22 mouse cellular contexts compared by ENCODE assay signal in genomic region chr7:102541251-102541650, GRCm38 (mm10). TPM values are rescaled to one million over a fixed set of nuclear protein-coding genes. Genes with fewer than 3 reads are reported as not detected.
DNase-seq lines count a peak whose midpoint lies in the region; ATAC-seq lines count a peak whose summit lies in the region.
"Had no signal": no experiment of that assay in that cellular context is flagged by ENCODE, and none has a peak within 500 bp of the region (broad histone marks: within the 10 kb centered on the region; RNA-seq: fewer than 3 reads in every experiment).

No protein-coding gene starts in this region.

- no peaks in the 10 kb centered on the region for H3K36me3 ChIP-seq in forebrain, embryonic 12.5 days (replicated peaks)
- H3K36me3 ChIP-seq in liver, embryonic 12.5 days = no peaks in the 10 kb centered on the region
- H3K36me3 ChIP-seq: embryonic facial prominence, embryonic 13.5 days; heart, embryonic 12.5 days; hindbrain, embryonic 10.5 days had no signal

- H3K27me3 ChIP-seq in forebrain, embryonic 12.5 days = no peaks in the 10 kb centered on the region
- no peaks in the 10 kb centered on the region; the same call in 1 of the 2 replicates for H3K27me3 ChIP-seq in liver, embryonic 12.5 days (replicated peaks)
- H3K27me3 ChIP-seq: embryonic facial prominence, embryonic 13.5 days; forebrain, embryonic 13.5 days; heart, embryonic 12.5 days had no signal

- no peaks in the 10 kb centered on the region for H3K9me3 ChIP-seq in forebrain, embryonic 12.5 days
- no peaks in the 10 kb centered on the region for H3K9me3 ChIP-seq in liver, embryonic 12.5 days (replicated peaks)
- H3K9me3 ChIP-seq: embryonic facial prominence, embryonic 13.5 days; forebrain, embryonic 13.5 days; heart, embryonic 12.5 days; hindbrain, embryonic 10.5 days had no signal

- no peak overlapping the region for H3K4me2 ChIP-seq in forebrain, embryonic 12.5 days
- no peak overlapping the region for H3K4me2 ChIP-seq in liver, embryonic 12.5 days
- H3K4me2 ChIP-seq: embryonic facial prominence, embryonic 13.5 days; forebrain, embryonic 13.5 days; heart, embryonic 12.5 days; hindbrain, embryonic 14.5 days had no signal

- no peak overlapping the region for H3K9ac ChIP-seq in forebrain, embryonic 12.5 days
- H3K9ac ChIP-seq in liver, embryonic 12.5 days = no peak overlapping the region
- H3K9ac ChIP-seq: embryonic facial prominence, embryonic 13.5 days; forebrain, embryonic 13.5 days; forebrain, postnatal 0 days; heart, embryonic 12.5 days; hindbrain, embryonic 14.5 days had no signal

- no peaks in the 10 kb centered on the region for H3K4me1 ChIP-seq in forebrain, embryonic 12.5 days
- no peaks in the 10 kb centered on the region for H3K4me1 ChIP-seq in liver, embryonic 12.5 days
- H3K4me1 ChIP-seq: embryonic facial prominence, embryonic 13.5 days; forebrain, embryonic 13.5 days; heart, embryonic 12.5 days; hindbrain, embryonic 10.5 days had no signal

- peak; percentile 22 for DNase-seq in thymus, postnatal 0 days (ENCODE audit: low spot score)
- DNase-seq in thymus, postnatal 4 days = no peak
- peak; percentile 60 for DNase-seq in R1 (ENCODE audit: low read depth, low spot score)
- DNase-seq in induced T-regulatory cell, adult 2 months (ENCODE audit: low read depth) = peak; percentile 53
- DNase-seq in kidney, adult 11 months = no peak
- no peak for DNase-seq in layer of hippocampus, adult 11-12 months (ENCODE audit: low spot score)
- DNase-seq: adrenal gland, adult 8-10 months; adrenal gland, postnatal 36 days; cerebellum, adult 8-10 months; cerebellum, postnatal 25 days; forebrain, postnatal 0 days; gastrocnemius, postnatal 14 days had no signal

- 66% methylated on average over 3 of the region's 3 CpGs for WGBS in forebrain, embryonic 12.5 days
- WGBS in liver, embryonic 12.5 days (ENCODE audit: insufficient replicate concordance) = 36% methylated on average over 3 of the region's 3 CpGs

- ATAC-seq in forebrain, embryonic 12.5 days (ENCODE audit: low FRiP score) = no peak
- no peak for ATAC-seq in liver, embryonic 12.5 days
- ATAC-seq: forebrain, embryonic 13.5 days; forebrain, postnatal 0 days; Patski had no signal

- H3K4me3 ChIP-seq in forebrain, embryonic 12.5 days (replicated peaks) = no peak overlapping the region
- no peak overlapping the region for H3K4me3 ChIP-seq in liver, embryonic 12.5 days
- H3K4me3 ChIP-seq: embryonic facial prominence, embryonic 13.5 days; forebrain, embryonic 13.5 days; heart, embryonic 12.5 days; hindbrain, embryonic 10.5 days had no signal

- no peak overlapping the region for H3K27ac ChIP-seq in forebrain, embryonic 12.5 days
- H3K27ac ChIP-seq in liver, embryonic 12.5 days = no peak overlapping the region
- H3K27ac ChIP-seq: embryonic facial prominence, embryonic 13.5 days; forebrain, embryonic 13.5 days; hindbrain, embryonic 10.5 days; hindbrain, embryonic 14.5 days had no signal

RNA-seq across cellular contexts. Expression of gene Olfr548-ps1, which starts 0.6 kb away (rescaled TPM):
- polyA plus RNA-seq in thymus, postnatal 0 days (2015; fragmentation: Nextera tagmentation; extraction: Ambion mirVana) = not detected in 2 replicates
- polyA plus RNA-seq in forebrain, embryonic 12.5 days (2016; fragmentation: Nextera tagmentation; extraction: Ambion mirVana) = not detected in 2 replicates
- polyA plus RNA-seq in liver, embryonic 12.5 days (2016; fragmentation: Nextera tagmentation; extraction: Ambion mirVana) = not detected in 2 replicates
- polyA plus RNA-seq: embryonic facial prominence, embryonic 13.5 days; forebrain, embryonic 13.5 days; forebrain, postnatal 0 days; gonadal fat pad, adult 2 months; heart, embryonic 12.5 days; heart, embryonic 16.5 days; hindbrain, embryonic 10.5 days; hindbrain, embryonic 14.5 days; Patski had no signal

RNA-seq across cellular contexts. Expression of gene Olfr547, which starts 6.7 kb away (rescaled TPM):
- not detected in 2 replicates for polyA plus RNA-seq in thymus, postnatal 0 days (2015; fragmentation: Nextera tagmentation; extraction: Ambion mirVana)
- polyA plus RNA-seq in forebrain, embryonic 12.5 days (2016; fragmentation: Nextera tagmentation; extraction: Ambion mirVana) = not detected in 2 replicates
- polyA plus RNA-seq in liver, embryonic 12.5 days (2016; fragmentation: Nextera tagmentation; extraction: Ambion mirVana) = not detected in 2 replicates
- polyA plus RNA-seq: embryonic facial prominence, embryonic 13.5 days; forebrain, embryonic 13.5 days; forebrain, postnatal 0 days; gonadal fat pad, adult 2 months; heart, embryonic 12.5 days; heart, embryonic 16.5 days; hindbrain, embryonic 10.5 days; hindbrain, embryonic 14.5 days; Patski had no signal

RNA-seq across cellular contexts. Expression of gene Olfr549, which starts 8.4 kb away (rescaled TPM):
- not detected in 2 replicates for polyA plus RNA-seq in thymus, postnatal 0 days (2015; fragmentation: Nextera tagmentation; extraction: Ambion mirVana)
- polyA plus RNA-seq in forebrain, embryonic 12.5 days (2016; fragmentation: Nextera tagmentation; extraction: Ambion mirVana) = not detected in 2 replicates
- not detected in 2 replicates for polyA plus RNA-seq in liver, embryonic 12.5 days (2016; fragmentation: Nextera tagmentation; extraction: Ambion mirVana)
- polyA plus RNA-seq: embryonic facial prominence, embryonic 13.5 days; forebrain, embryonic 13.5 days; forebrain, postnatal 0 days; gonadal fat pad, adult 2 months; heart, embryonic 12.5 days; heart, embryonic 16.5 days; hindbrain, embryonic 10.5 days; hindbrain, embryonic 14.5 days; Patski had no signal

RNA-seq across cellular contexts. Expression of gene Trim21, which starts 24.0 kb away (rescaled TPM):
- polyA plus RNA-seq in thymus, postnatal 0 days (2015; fragmentation: Nextera tagmentation; extraction: Ambion mirVana) = 3.0 and 3.9 TPM in 2 replicates
- polyA plus RNA-seq in forebrain, embryonic 12.5 days (2016; fragmentation: Nextera tagmentation; extraction: Ambion mirVana) = 0.14 and 0.21 TPM in 2 replicates
- 0.49 and 0.62 TPM in 2 replicates for polyA plus RNA-seq in liver, embryonic 12.5 days (2016; fragmentation: Nextera tagmentation; extraction: Ambion mirVana)

RNA-seq across cellular contexts. Expression of gene Olfr550, which starts 30.0 kb away (rescaled TPM):
- polyA plus RNA-seq in thymus, postnatal 0 days (2015; fragmentation: Nextera tagmentation; extraction: Ambion mirVana) = 0.26 TPM in 1 of 2 replicates, not detected in the other
- 0.19 TPM in 1 of 2 replicates, not detected in the other for polyA plus RNA-seq in forebrain, embryonic 12.5 days (2016; fragmentation: Nextera tagmentation; extraction: Ambion mirVana)
- not detected in 2 replicates for polyA plus RNA-seq in liver, embryonic 12.5 days (2016; fragmentation: Nextera tagmentation; extraction: Ambion mirVana)
- polyA plus RNA-seq: embryonic facial prominence, embryonic 13.5 days; forebrain, embryonic 13.5 days; forebrain, postnatal 0 days; heart, embryonic 12.5 days; heart, embryonic 16.5 days; hindbrain, embryonic 10.5 days; hindbrain, embryonic 14.5 days; Patski had no signal

Comparison
In these comparisons a context has a peak if more than half of its experiments do, and no peak if none do; other contexts are left out.
1. DNase-seq: peak in thymus, postnatal 0 days (single experiment), R1 (single experiment) and induced T-regulatory cell, adult 2 months (single experiment); none in thymus, postnatal 4 days (single experiment), kidney, adult 11 months (single experiment) and layer of hippocampus, adult 11-12 months (single experiment).